Mouse (Mus musculus) limb, embryonic 14.5 days (tissue): Measurements from ENCODE around the gene Chka. TPM values are rescaled to one million over a fixed set of nuclear protein-coding genes. Genes with fewer than 3 reads are reported as not detected.

ENCODE experiments used
- ATAC-seq: fragments of 200-750 bp; cut with Nextera tagmentation; 2 replicates; pipeline ENCODE4 v1.8.0; 2017; ENCODE audit warnings: low read depth, moderate number of reproducible peaks, moderate TSS enrichment; ENCODE audit not compliant: low FRiP score
- DNase-seq: peaks from one replicate; pipeline ENCODE4 v3.0.0-alpha.2; 2015; ENCODE audit warnings: low spot score
- H3K27ac ChIP-seq: fragments of 300-500 bp; sonication (generic); replicated peaks from 2 replicates; pipeline ENCODE4 v1.5.1; 2014; ENCODE audit warnings: low read depth, mild to moderate bottlenecking, low read length, moderate library complexity, mixed read lengths
- H3K27me3 ChIP-seq: fragments of 300-500 bp; sonication (generic); 2 replicates; pipeline ENCODE4 v1.6.1; 2014; ENCODE audit warnings: low read length, mixed read lengths; ENCODE audit not compliant: control insufficient read depth, insufficient read depth
- H3K36me3 ChIP-seq: fragments of 300-500 bp; sonication (generic); 2 replicates; pipeline ENCODE4 v1.6.1; 2014; ENCODE audit warnings: mild to moderate bottlenecking, low read length, moderate library complexity, mixed read lengths; ENCODE audit not compliant: control insufficient read depth, insufficient read depth
- H3K4me1 ChIP-seq: fragments of 300-500 bp; sonication (generic); 2 replicates; pipeline ENCODE4 v1.6.1; 2014; ENCODE audit warnings: antibody characterized with exemption, low read length, mixed read lengths; ENCODE audit not compliant: control insufficient read depth, insufficient read depth
- H3K4me2 ChIP-seq: fragments of 300-500 bp; sonication (generic); replicated peaks from 2 replicates; pipeline ENCODE4 v1.6.1; 2014; ENCODE audit warnings: low read depth, mild to moderate bottlenecking, low read length, moderate library complexity; ENCODE audit not compliant: severe bottlenecking
- H3K4me3 ChIP-seq: fragments of 300-500 bp; sonication (generic); replicated peaks from 2 replicates; pipeline ENCODE4 v1.5.1; 2014; ENCODE audit warnings: low read length
- H3K9ac ChIP-seq: fragments of 300-500 bp; sonication (generic); 2 replicates; pipeline ENCODE4 v1.6.1; 2014; ENCODE audit warnings: mild to moderate bottlenecking, low read depth, low read length, moderate library complexity; ENCODE audit not compliant: severe bottlenecking
- H3K9me3 ChIP-seq: fragments of 300-500 bp; sonication (generic); 2 replicates; pipeline ENCODE4 v1.6.1; 2016; ENCODE audit warnings: low read length; ENCODE audit not compliant: control insufficient read depth
- POLR2A ChIP-seq: fragments of 200-500 bp; IDR thresholded peaks from 2 replicates; pipeline ENCODE4 v1.8.0; 2012; ENCODE audit warnings: inconsistent platforms, mild to moderate bottlenecking, moderate library complexity, borderline replicate concordance; ENCODE audit not compliant: insufficient read depth, insufficient read length; ENCODE audit errors: extremely low read depth
- WGBS: fragments of 180-500 bp; shearing (Covaris S2); extraction: QIAGEN DNeasy Blood & Tissue Kit; methylation state at CpG from one replicate; pipeline ENCODE4 v1.1.7; 2014; 5-methylcytosine and 5-hydroxymethylcytosine counted together
- polyA plus RNA-seq, 2 experiments: library from polyadenylated mRNA; depleted of rRNA in 1 of 2; stranded (reverse) in 1 of 2; unstranded in 1 of 2; fragments of >200 nt; fragmentation: Nextera tagmentation in 1 of 2; extraction: Ambion mirVana in 1 of 2; gene quantifications; 2 replicates each; pipeline versions ENCODE4 v1.2.1 to v1.2.3; 2012 to 2014

Chka gene
- polyA plus RNA-seq, 2 experiments = 32.7 to 65.4 TPM

- DNase-seq (no peak), ATAC-seq (no peak)
- Histone ChIP-seq H3K4me3 (no peak overlapping the region), H3K27me3 (no peaks in the 10 kb centered on the region), H3K36me3 (no peaks in the 10 kb centered on the region), H3K27ac (no peak overlapping the region), H3K4me1 (peaks cover 6% of the 10 kb centered on the region; the same call in 1 of the 2 replicates), H3K9me3 (no peaks in the 10 kb centered on the region), H3K9ac (no peak overlapping the region), H3K4me2 (no peak overlapping the region)
- no peak for TF ChIP-seq POLR2A
- 79% methylated on average over 5 of the region's 5 CpGs for WGBS
These were observed 10.9 kb upstream of the Chka start for GRCm38 (mm10) chr19:3840685-3841084.

GRCm38 (mm10) chr19:3842359-3843148, 9.0 kb upstream of the Chka start:
- ATAC-seq = no peak
- Histone ChIP-seq H3K4me3 (no peak overlapping the region), H3K27me3 (no peaks in the 10 kb centered on the region), H3K4me1 (peaks cover 6% of the 10 kb centered on the region; the same call in 1 of the 2 replicates), H3K27ac (no peak overlapping the region), H3K9me3 (no peaks in the 10 kb centered on the region), H3K36me3 (no peaks in the 10 kb centered on the region), H3K9ac (no peak overlapping the region), H3K4me2 (no peak overlapping the region)
- WGBS = 48% methylated on average over 12 of the region's 12 CpGs
- DNase-seq = no peak
- no peak for TF ChIP-seq POLR2A

GRCm38 (mm10) chr19:3843629-3844028, 7.9 kb upstream of the Chka start:
- WGBS = 83% methylated on average over 2 of the region's 2 CpGs
- TF ChIP-seq POLR2A = no peak
- Histone ChIP-seq H3K9me3 (no peaks in the 10 kb centered on the region), H3K4me2 (no peak overlapping the region), H3K4me1 (peaks cover 6% of the 10 kb centered on the region; the same call in 1 of the 2 replicates), H3K4me3 (no peak overlapping the region), H3K27me3 (no peaks in the 10 kb centered on the region), H3K36me3 (no peaks in the 10 kb centered on the region), H3K27ac (no peak overlapping the region), H3K9ac (no peak overlapping the region)
- DNase-seq = no peak
- no peak for ATAC-seq

- TF ChIP-seq POLR2A = no peak
- WGBS = 93% methylated on average over 1 of the region's 1 CpGs
- ATAC-seq (no peak), DNase-seq (no peak)
- Histone ChIP-seq H3K36me3 (no peaks in the 10 kb centered on the region), H3K27me3 (no peaks in the 10 kb centered on the region), H3K4me2 (no peak overlapping the region), H3K4me1 (peaks cover 6% of the 10 kb centered on the region; the same call in 1 of the 2 replicates), H3K27ac (no peak overlapping the region), H3K4me3 (no peak overlapping the region), H3K9ac (no peak overlapping the region), H3K9me3 (no peaks in the 10 kb centered on the region)
These were observed 6.7 kb upstream of the Chka start for GRCm38 (mm10) chr19:3844836-3845235.

GRCm38 (mm10) chr19:3845339-3845738, 6.2 kb upstream of the Chka start:
- Histone ChIP-seq H3K9me3 (no peaks in the 10 kb centered on the region), H3K4me3 (no peak overlapping the region), H3K9ac (no peak overlapping the region), H3K36me3 (no peaks in the 10 kb centered on the region), H3K27ac (no peak overlapping the region), H3K4me2 (no peak overlapping the region), H3K4me1 (peaks cover 2% of the 10 kb centered on the region; the same call in 1 of the 2 replicates), H3K27me3 (no peaks in the 10 kb centered on the region)
- no peak for TF ChIP-seq POLR2A
- ATAC-seq (no peak), DNase-seq (no peak)
- WGBS = 90% methylated on average over 11 of the region's 11 CpGs
